Mouse (Mus musculus): ENCODE data around the gene E2f7. TPM values are rescaled to one million over a fixed set of nuclear protein-coding genes. Genes with fewer than 3 reads are reported as not detected.
"Not testable (repeated sequence)": the region's sequence is repeated elsewhere in the genome, so short reads cannot be mapped to it uniquely, and the experiment has no call there.

The E2f7 gene
- polyA plus RNA-seq, 1 experiment from 2014 or later, result 11.6 TPM

- DNase-seq (ENCODE audit: low spot score), result no peak
- 96% methylated on average over 9 of the region's 9 CpGs for WGBS
- Histone ChIP-seq H3K4me3 (replicated peaks; ENCODE audit: low read depth, low read length) (no peak overlapping the region), H3K27me3 (ENCODE audit: insufficient read depth, low read length) (no peaks in the 10 kb centered on the region), H3K9me3 (replicated peaks; ENCODE audit: low read length) (no peaks in the 10 kb centered on the region), H3K9ac (ENCODE audit: low read depth, low read length) (no peak overlapping the region), H3K27ac (no peak overlapping the region), H3K4me2 (ENCODE audit: low read length) (no peak overlapping the region), H3K36me3 (ENCODE audit: insufficient read depth, low read length) (peaks cover 2% of the 10 kb centered on the region; the same call in 1 of the 2 replicates), H3K4me1 (replicated peaks; ENCODE audit: insufficient read depth, low read length) (peaks cover 18% of the 10 kb centered on the region)
- ATAC-seq (replicated peaks; ENCODE audit: low FRiP score, low read depth), result no peak
- no peak for TF ChIP-seq CTCF (IDR thresholded peaks at IDR 0.05; ENCODE audit: low read depth)
Measured at GRCm38 (mm10) chr10:110749510-110750305, 4.5 kb downstream of the E2f7 start.

GRCm38 (mm10) chr10:110752849-110753248 is 7.6 kb downstream of the E2f7 start:
- 44% methylated on average over 3 of the region's 3 CpGs for whole genome bisulfite sequencing
- no peak overlapping the region for H3K4me2 ChIP-seq (ENCODE audit: low read length)
- H3K9me3 ChIP-seq (replicated peaks; ENCODE audit: low read length), result no peaks in the 10 kb centered on the region; the same call in 1 of the 2 replicates
- H3K36me3 ChIP-seq (ENCODE audit: insufficient read depth, low read length), result peaks cover 8% of the 10 kb centered on the region
- no peak overlapping the region for H3K9ac ChIP-seq (ENCODE audit: low read depth, low read length)
- peak overlapping the region; percentile 31; the same call in 1 of the 2 replicates for H3K27ac ChIP-seq
- no peaks in the 10 kb centered on the region for H3K27me3 ChIP-seq (ENCODE audit: insufficient read depth, low read length)
- DNase-seq (ENCODE audit: low spot score) (peak; percentile 39), ATAC-seq (replicated peaks; ENCODE audit: low FRiP score, low read depth) (peak; percentile 34; the same call in 1 of the 2 replicates)
- TF ChIP-seq CTCF (IDR thresholded peaks at IDR 0.05; ENCODE audit: low read depth), result no peak
- H3K4me1 ChIP-seq (replicated peaks; ENCODE audit: insufficient read depth, low read length), result 0 out of 2 replicates have a peak, but pooled peaks cover 5% of the 10 kb centered on the region
- H3K4me3 ChIP-seq (replicated peaks; ENCODE audit: low read depth, low read length), result no peak overlapping the region

GRCm38 (mm10) chr10:110755556-110755955 is 10.3 kb downstream of the E2f7 start:
- ATAC-seq (replicated peaks; ENCODE audit: low FRiP score, low read depth), result no peak
- 96% methylated on average over 10 of the region's 10 CpGs for WGBS
- Histone ChIP-seq H3K4me3 (replicated peaks; ENCODE audit: low read depth, low read length) (no peak overlapping the region), H3K36me3 (ENCODE audit: insufficient read depth, low read length) (peaks cover 13% of the 10 kb centered on the region), H3K4me2 (ENCODE audit: low read length) (no peak overlapping the region), H3K27ac (no peak overlapping the region), H3K9ac (ENCODE audit: low read depth, low read length) (no peak overlapping the region), H3K4me1 (replicated peaks; ENCODE audit: insufficient read depth, low read length) (0 out of 2 replicates have a peak, but pooled peaks cover 5% of the 10 kb centered on the region), H3K9me3 (replicated peaks; ENCODE audit: low read length) (no peaks in the 10 kb centered on the region; the same call in 1 of the 2 replicates), H3K27me3 (ENCODE audit: insufficient read depth, low read length) (no peaks in the 10 kb centered on the region)
- no peak for DNase-seq (ENCODE audit: low spot score)
- TF ChIP-seq CTCF (IDR thresholded peaks at IDR 0.05; ENCODE audit: low read depth), result no peak

- H3K4me3 ChIP-seq (replicated peaks; ENCODE audit: low read depth, low read length), result no peak overlapping the region
- no peak overlapping the region for H3K4me2 ChIP-seq (ENCODE audit: low read length)
- no peak overlapping the region for H3K27ac ChIP-seq
- 78% methylated on average over 7 of the region's 7 CpGs for WGBS
- ATAC-seq (replicated peaks; ENCODE audit: low FRiP score, low read depth) (no peak), DNase-seq (ENCODE audit: low spot score) (no peak)
- TF ChIP-seq CTCF (IDR thresholded peaks at IDR 0.05; ENCODE audit: low read depth), result no peak
- no peak overlapping the region for H3K9ac ChIP-seq (ENCODE audit: low read depth, low read length)
- H3K9me3 ChIP-seq (replicated peaks; ENCODE audit: low read length), result no peaks in the 10 kb centered on the region; the same call in 1 of the 2 replicates
- H3K4me1 ChIP-seq (replicated peaks; ENCODE audit: insufficient read depth, low read length), result 0 out of 2 replicates have a peak, but pooled peaks cover 5% of the 10 kb centered on the region
- H3K36me3 ChIP-seq (ENCODE audit: insufficient read depth, low read length), result peaks cover 13% of the 10 kb centered on the region
- H3K27me3 ChIP-seq (ENCODE audit: insufficient read depth, low read length), result no peaks in the 10 kb centered on the region
Measured at GRCm38 (mm10) chr10:110756271-110756793, 11.1 kb downstream of the E2f7 start.

- not testable (repeated sequence) for H3K27me3 ChIP-seq (ENCODE audit: insufficient read depth, low read length); H3K4me2 ChIP-seq (ENCODE audit: low read length); H3K9ac ChIP-seq (ENCODE audit: low read depth, low read length); H3K9me3 ChIP-seq (replicated peaks; ENCODE audit: low read length); H3K4me3 ChIP-seq (replicated peaks; ENCODE audit: low read depth, low read length); H3K4me1 ChIP-seq (replicated peaks; ENCODE audit: insufficient read depth, low read length); H3K27ac ChIP-seq
- WGBS, result 68% methylated on average over 7 of the region's 12 CpGs
- TF ChIP-seq CTCF (IDR thresholded peaks at IDR 0.05; ENCODE audit: low read depth), result peak; percentile 69
- H3K36me3 ChIP-seq (ENCODE audit: insufficient read depth, low read length), result peaks cover 30% of the 10 kb centered on the region
- ATAC-seq (replicated peaks; ENCODE audit: low FRiP score, low read depth), result peak; percentile 64; the same call in 1 of the 2 replicates
- DNase-seq (ENCODE audit: low spot score), result peak; percentile 59
Measured at GRCm38 (mm10) chr10:110760552-110760951, 15.3 kb downstream of the E2f7 start.

GRCm38 (mm10) chr10:110762134-110762884 is 17.1 kb downstream of the E2f7 start:
- Histone ChIP-seq H3K9ac (ENCODE audit: low read depth, low read length) (no peak overlapping the region), H3K36me3 (ENCODE audit: insufficient read depth, low read length) (peaks cover 46% of the 10 kb centered on the region), H3K4me3 (replicated peaks; ENCODE audit: low read depth, low read length) (no peak overlapping the region), H3K27ac (no peak overlapping the region), H3K4me2 (ENCODE audit: low read length) (no peak overlapping the region), H3K9me3 (replicated peaks; ENCODE audit: low read length) (no peaks in the 10 kb centered on the region), H3K27me3 (ENCODE audit: insufficient read depth, low read length) (no peaks in the 10 kb centered on the region), H3K4me1 (replicated peaks; ENCODE audit: insufficient read depth, low read length) (no peaks in the 10 kb centered on the region)
- no peak for ATAC-seq (replicated peaks; ENCODE audit: low FRiP score, low read depth)
- DNase-seq (ENCODE audit: low spot score), result no peak
- no peak for TF ChIP-seq CTCF (IDR thresholded peaks at IDR 0.05; ENCODE audit: low read depth)
- 94% methylated on average over 16 of the region's 16 CpGs for WGBS

Data from kidney, postnatal 0 days (tissue).